Comparison of ENCODE assay signal across 9 mouse cellular contexts in the genomic region with DNA sequence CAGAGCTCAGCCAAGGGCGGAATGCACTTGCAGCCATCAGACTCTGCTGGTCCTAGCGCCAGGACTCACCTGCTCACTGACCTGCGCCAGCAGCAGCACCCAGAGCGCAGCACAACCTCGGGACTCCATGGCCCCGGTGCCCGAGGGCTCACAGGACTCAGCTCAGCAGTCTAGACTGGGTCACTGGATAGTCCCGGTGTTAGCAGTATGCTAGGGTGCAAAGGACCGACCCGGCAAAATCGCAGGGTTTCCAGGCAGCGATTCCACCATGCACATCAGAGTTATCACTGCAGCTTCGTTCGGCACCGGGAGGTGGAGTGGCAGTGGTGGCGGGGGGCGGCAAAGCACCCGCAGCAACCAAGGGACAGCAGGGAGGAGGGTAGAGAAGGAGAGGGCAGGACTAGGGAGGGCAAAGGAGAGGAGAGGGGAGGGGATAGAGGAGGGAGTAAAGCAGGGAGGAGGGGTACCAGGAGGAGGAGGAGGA. TPM values are rescaled to one million over a fixed set of nuclear protein-coding genes. Genes with fewer than 3 reads are reported as not detected.
DNase-seq lines count a peak whose midpoint lies in the region; ATAC-seq and TF ChIP-seq lines count a peak whose summit lies in the region.
"Had no signal": no experiment of that assay in that cellular context is flagged by ENCODE, and none has a peak within 500 bp of the region (broad histone marks: within the 10 kb centered on the region; RNA-seq: fewer than 3 reads in every experiment).

A gene (minus strand): TSS at position 391 of the 484 bp plus-strand sequence.

- H3K9ac ChIP-seq in forebrain, embryonic 16.5 days (replicated peaks; ENCODE audit: low read depth, low read length): peak within 1 kb of the TSS; percentile 47
- H3K9ac ChIP-seq in limb, embryonic 12.5 days (replicated peaks): no peak within 1 kb of the TSS

- under 1% methylated on average over 18 of the region's 18 CpGs for whole genome bisulfite sequencing in forebrain, embryonic 16.5 days
- WGBS in limb, embryonic 12.5 days: 2% methylated on average over 18 of the region's 18 CpGs

- peaks cover 9% of the 10 kb centered on the region; the same call in 1 of the 2 replicates for H3K4me1 ChIP-seq in E14TG2a.4 (replicated peaks; ENCODE audit: low read depth, low read length)
- peaks cover 6% of the 10 kb centered on the region; the same call in 1 of the 2 replicates for H3K4me1 ChIP-seq in forebrain, embryonic 16.5 days (replicated peaks; ENCODE audit: control insufficient read depth, insufficient read depth, low read length)
- peaks cover 5% of the 10 kb centered on the region; the same call in 1 of the 2 replicates for H3K4me1 ChIP-seq in limb, embryonic 12.5 days (replicated peaks)

- peak; percentile 44 for ATAC-seq in forebrain, embryonic 16.5 days
- ATAC-seq in limb, embryonic 12.5 days (ENCODE audit: insufficient number of reproducible peaks, insufficient read depth, low FRiP score, low TSS enrichment, low read depth): no peak

- H3K27me3 ChIP-seq in E14TG2a.4 (ENCODE audit: insufficient read depth, low read length): peaks cover 31% of the 10 kb centered on the region
- peaks cover 16% of the 10 kb centered on the region for H3K27me3 ChIP-seq in forebrain, embryonic 16.5 days (replicated peaks; ENCODE audit: control insufficient read depth, insufficient read depth, low read length)
- peaks cover 46% of the 10 kb centered on the region for H3K27me3 ChIP-seq in limb, embryonic 12.5 days

- H3K9me3 ChIP-seq in E14TG2a.4 (ENCODE audit: low read length): no peaks in the 10 kb centered on the region
- no peaks in the 10 kb centered on the region for H3K9me3 ChIP-seq in forebrain, embryonic 16.5 days (ENCODE audit: control insufficient read depth, low read length)
- H3K9me3 ChIP-seq in limb, embryonic 12.5 days: no peaks in the 10 kb centered on the region

- H3K4me2 ChIP-seq in forebrain, embryonic 16.5 days (ENCODE audit: low read length): peak within 1 kb of the TSS; percentile 66
- H3K4me2 ChIP-seq in limb, embryonic 12.5 days: peak within 1 kb of the TSS; percentile 50

- peak; percentile 10 for DNase-seq in cerebellum, adult 11-12 months
- no peak for DNase-seq in cerebellum, adult 11 months
- peak; percentile 29 for DNase-seq in right cerebral cortex, postnatal 4 days
- no peak for DNase-seq in thymus, postnatal 10 days (ENCODE audit: low spot score in 2 of 2)
- no peak for DNase-seq in layer of hippocampus, postnatal 36 days

- peak within 1 kb of the TSS; percentile 70 for H3K4me3 ChIP-seq in E14TG2a.4 (replicated peaks; ENCODE audit: low read length)
- H3K4me3 ChIP-seq in forebrain, embryonic 16.5 days (replicated peaks; ENCODE audit: low read length): peak within 1 kb of the TSS; percentile 43
- peak within 1 kb of the TSS; percentile 25 for H3K4me3 ChIP-seq in limb, embryonic 12.5 days (replicated peaks)

- no peaks in the 10 kb centered on the region for H3K36me3 ChIP-seq in E14TG2a.4 (ENCODE audit: insufficient read depth, low read length)
- no peaks in the 10 kb centered on the region for H3K36me3 ChIP-seq in forebrain, embryonic 16.5 days (ENCODE audit: control insufficient read depth, insufficient read depth)
- H3K36me3 ChIP-seq in limb, embryonic 12.5 days: no peaks in the 10 kb centered on the region

- no peak within 1 kb of the TSS for H3K27ac ChIP-seq in forebrain, embryonic 16.5 days (ENCODE audit: low read length)
- no peak within 1 kb of the TSS for H3K27ac ChIP-seq in limb, embryonic 12.5 days
- H3K27ac ChIP-seq: macrophage had no signal

- no peak for TF ChIP-seq CTCF in E14TG2a.4 (conservative IDR thresholded peaks at IDR 0.05; ENCODE audit: low read length)

RNA-seq across cellular contexts. Expression of the gene that starts here (rescaled TPM):
- polyA plus RNA-seq in forebrain, embryonic 16.5 days (2015; fragmentation: Nextera tagmentation; extraction: Ambion mirVana): 0.71 and 1.1 TPM in 2 replicates
- polyA plus RNA-seq in limb, embryonic 12.5 days (2016; fragmentation: Nextera tagmentation; extraction: Ambion mirVana): 0.47 and 0.51 TPM in 2 replicates
- 1 to 10 TPM; 1.9 to 2.2 TPM for total RNA-seq in layer of hippocampus, postnatal 36 days (2021)
- polyA plus RNA-seq: macrophage had no signal

Comparison
In these comparisons a context has a peak if more than half of its experiments do, and no peak if none do; other contexts are left out.
1. DNase-seq: peak in cerebellum, adult 11-12 months (single experiment) and right cerebral cortex, postnatal 4 days (single experiment); none in cerebellum, adult 11 months (single experiment), thymus, postnatal 10 days (0 of 2) and layer of hippocampus, postnatal 36 days (0 of 2).
2. Peak in every context shown above with its lines, with median percentiles within 50 percentile points of each other: H3K4me3 ChIP-seq.